Mouse (Mus musculus) kidney, postnatal 0 days (tissue): ENCODE data around the gene Oard1. TPM values are rescaled to one million over a fixed set of nuclear protein-coding genes. Genes with fewer than 3 reads are reported as not detected.

ENCODE experiments used
- ATAC-seq: fragments of 200-750 bp; cut with Nextera tagmentation; replicated peaks from 2 replicates; pipeline ENCODE4 v1.8.0; 2017; ENCODE audit warnings: low read depth, moderate number of reproducible peaks, moderate TSS enrichment, moderate library complexity; ENCODE audit not compliant: low FRiP score
- DNase-seq: peaks from one replicate; pipeline ENCODE4 v3.0.0-alpha.2; 2016; ENCODE audit warnings: low spot score
- H3K27ac ChIP-seq: fragments of 300-500 bp; sonication (generic); 2 replicates; pipeline ENCODE4 v1.5.1; 2014; ENCODE audit warnings: mild to moderate bottlenecking
- H3K27me3 ChIP-seq: fragments of 300-500 bp; sonication (generic); 2 replicates; pipeline ENCODE4 v1.6.1; 2014; ENCODE audit warnings: low read length, mixed read lengths; ENCODE audit not compliant: insufficient read depth
- H3K36me3 ChIP-seq: fragments of 300-500 bp; sonication (generic); 2 replicates; pipeline ENCODE4 v1.6.1; 2014; ENCODE audit warnings: low read length, mixed read lengths; ENCODE audit not compliant: insufficient read depth
- H3K4me1 ChIP-seq: fragments of 300-500 bp; sonication (generic); replicated peaks from 2 replicates; pipeline ENCODE4 v1.6.1; 2014; ENCODE audit warnings: antibody characterized with exemption, low read length, mixed read lengths; ENCODE audit not compliant: insufficient read depth
- H3K4me2 ChIP-seq: fragments of 300-500 bp; sonication (generic); 2 replicates; pipeline ENCODE4 v1.6.1; 2014; ENCODE audit warnings: mild to moderate bottlenecking, low read length, moderate library complexity, mixed read lengths
- H3K4me3 ChIP-seq: fragments of 300-500 bp; sonication (generic); replicated peaks from 2 replicates; pipeline ENCODE4 v1.5.1; 2014; ENCODE audit warnings: low read depth, low read length
- H3K9ac ChIP-seq: fragments of 300-500 bp; sonication (generic); 2 replicates; pipeline ENCODE4 v1.6.1; 2014; ENCODE audit warnings: low read depth, low read length
- H3K9me3 ChIP-seq: fragments of 300-500 bp; sonication (generic); replicated peaks from 2 replicates; pipeline ENCODE4 v1.6.1; 2016; ENCODE audit warnings: low read length, inconsistent platforms, mixed read lengths
- CTCF ChIP-seq: IDR thresholded peaks from 2 replicates; pipeline ENCODE4 v1.5.1; 2016; ENCODE audit warnings: antibody characterized with exemption, low read depth, mild to moderate bottlenecking, moderate library complexity
- WGBS: fragments of 180-500 bp; shearing (Covaris S2); extraction: QIAGEN DNeasy Blood & Tissue Kit; methylation state at CpG from one replicate; pipeline ENCODE4 v1.1.7; 2014; 5-methylcytosine and 5-hydroxymethylcytosine counted together
- polyA plus RNA-seq: library from polyadenylated mRNA; unstranded; fragments of >200 nt; fragmentation: Nextera tagmentation; extraction: Ambion mirVana; gene quantifications from 2 replicates; pipeline ENCODE4 v1.2.1, GENCODE M21; 2015

Oard1 gene
- polyA plus RNA-seq, 1 experiment from 2014 or later = 82.6 TPM

DNA sequence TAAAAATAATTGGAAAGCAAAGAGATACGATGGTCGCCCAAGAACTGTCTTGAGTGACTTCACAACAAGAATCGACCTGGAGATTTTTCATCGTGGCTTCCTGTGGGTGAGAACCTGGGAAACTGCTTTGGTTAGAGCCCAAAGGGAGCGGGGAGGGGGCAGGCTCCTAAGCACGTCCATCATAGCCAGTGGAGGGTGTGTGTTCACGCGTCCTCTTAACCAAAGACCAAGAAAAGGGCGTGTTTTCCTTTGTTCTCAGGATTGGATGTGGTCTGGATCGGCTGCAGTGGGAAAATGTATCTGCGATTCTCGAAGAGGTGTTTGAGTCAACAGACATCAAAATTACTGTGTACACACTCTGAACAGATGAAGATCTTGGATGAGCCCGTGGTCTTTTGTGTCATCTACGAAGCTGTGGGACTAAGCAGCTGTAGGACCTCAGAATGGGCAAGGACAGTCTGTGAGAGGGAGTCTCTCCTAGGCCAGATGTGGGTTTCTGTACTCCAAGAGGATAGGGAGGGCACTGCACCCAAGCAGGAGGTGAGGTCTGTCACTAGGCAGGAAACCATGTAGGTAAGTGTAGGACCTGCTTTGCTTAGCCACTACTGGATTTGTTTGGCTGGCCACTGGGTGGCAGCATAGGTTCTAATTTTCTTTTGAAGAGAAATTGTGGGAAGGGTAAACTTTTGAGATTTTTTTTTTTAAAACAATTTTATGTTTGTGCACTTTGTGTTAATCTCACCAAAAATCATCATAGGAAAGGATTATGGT, 6.8 kb downstream of the Oard1 start:
- peak; percentile 88 for DNase-seq
- Histone ChIP-seq H3K4me3 (no peak overlapping the region), H3K4me2 (no peak overlapping the region), H3K9ac (no peak overlapping the region), H3K4me1 (peaks cover 15% of the 10 kb centered on the region), H3K27me3 (no peaks in the 10 kb centered on the region), H3K36me3 (peaks cover 22% of the 10 kb centered on the region; the same call in 1 of the 2 replicates), H3K27ac (0 out of 2 replicates have a peak overlapping the region, but pooled peaks have one; percentile 44), H3K9me3 (no peaks in the 10 kb centered on the region)
- peak; percentile 75 for TF ChIP-seq CTCF
- WGBS = 76% methylated on average over 14 of the region's 14 CpGs
- ATAC-seq = peak; percentile 83

DNA sequence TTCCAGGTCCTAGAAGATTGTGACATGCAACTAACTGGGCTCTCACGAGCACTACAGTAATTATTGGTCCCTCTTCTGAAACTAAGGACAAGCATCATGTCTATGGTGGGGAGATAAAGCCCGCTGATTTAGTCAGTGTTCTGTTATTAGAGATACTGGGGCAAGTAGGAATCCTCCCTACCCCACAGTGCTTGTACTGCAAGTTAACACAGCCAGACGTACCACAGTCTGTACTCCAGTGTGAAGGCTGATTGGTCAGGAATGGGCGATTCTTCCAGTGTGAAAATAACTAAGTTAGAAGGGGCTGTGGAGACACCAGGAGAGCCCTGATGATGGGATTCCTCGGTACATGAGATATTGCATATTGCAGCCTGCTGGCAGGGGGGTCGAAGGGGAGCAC, 7.7 kb downstream of the Oard1 start:
- H3K27ac ChIP-seq = peak overlapping the region; percentile 37; the same call in 1 of the 2 replicates
- ATAC-seq = no peak
- 77% methylated on average over 6 of the region's 6 CpGs for whole genome bisulfite sequencing

DNA sequence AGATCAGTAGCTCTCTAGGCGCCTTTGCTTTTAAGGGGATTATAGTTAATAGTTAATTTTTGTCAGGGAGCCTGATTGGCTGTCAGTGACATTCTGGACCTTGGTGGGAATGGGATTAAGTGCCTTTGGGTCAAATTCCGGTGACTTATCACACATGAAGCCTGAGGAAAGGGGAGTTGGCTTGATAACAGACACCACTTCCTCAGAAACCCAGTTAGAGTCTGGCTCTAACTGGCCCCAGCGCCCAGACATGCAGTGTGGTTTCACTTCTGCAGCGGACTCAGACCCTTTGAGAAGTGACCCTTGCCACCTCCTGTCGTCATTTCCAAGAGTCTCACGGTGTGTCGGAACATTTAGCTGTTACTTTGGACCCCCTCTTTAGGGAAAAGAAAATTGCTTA, 8.4 kb downstream of the Oard1 start:
- TF ChIP-seq CTCF = no peak
- Histone ChIP-seq H3K36me3 (peaks cover 12% of the 10 kb centered on the region; the same call in 1 of the 2 replicates), H3K9ac (no peak overlapping the region), H3K27ac (peak overlapping the region; percentile 66), H3K4me2 (peak overlapping the region; percentile 31), H3K4me1 (peaks cover 10% of the 10 kb centered on the region), H3K4me3 (0 out of 2 replicates have a peak overlapping the region, but pooled peaks have one; percentile 6), H3K27me3 (no peaks in the 10 kb centered on the region), H3K9me3 (no peaks in the 10 kb centered on the region)
- DNase-seq (peak; percentile 64), ATAC-seq (peak; percentile 75)
- WGBS = 25% methylated on average over 7 of the region's 7 CpGs

More for the DNA sequence above, 7.7 kb downstream of the Oard1 start:
- DNase-seq = no peak
- no peak for TF ChIP-seq CTCF
- Histone ChIP-seq H3K4me2 (no peak overlapping the region), H3K36me3 (peaks cover 16% of the 10 kb centered on the region; the same call in 1 of the 2 replicates), H3K9me3 (no peaks in the 10 kb centered on the region), H3K4me1 (peaks cover 10% of the 10 kb centered on the region), H3K4me3 (no peak overlapping the region), H3K9ac (no peak overlapping the region), H3K27me3 (no peaks in the 10 kb centered on the region)

GRCm38 (mm10) chr17:48418781-48419180, 9.0 kb downstream of the Oard1 start:
- Histone ChIP-seq H3K27ac (peak overlapping the region; percentile 66), H3K4me3 (no peak overlapping the region), H3K36me3 (peaks cover 12% of the 10 kb centered on the region; the same call in 1 of the 2 replicates), H3K9ac (no peak overlapping the region), H3K9me3 (no peaks in the 10 kb centered on the region), H3K4me2 (peak overlapping the region; percentile 31), H3K27me3 (no peaks in the 10 kb centered on the region), H3K4me1 (peaks cover 10% of the 10 kb centered on the region)
- DNase-seq (no peak), ATAC-seq (no peak)
- WGBS = 81% methylated on average over 1 of the region's 1 CpGs
- TF ChIP-seq CTCF = no peak

- no peak overlapping the region for H3K27ac ChIP-seq
- no peak overlapping the region for H3K4me3 ChIP-seq
- H3K4me2 ChIP-seq = no peak overlapping the region
- peaks cover 10% of the 10 kb centered on the region for H3K4me1 ChIP-seq
- no peaks in the 10 kb centered on the region for H3K27me3 ChIP-seq
- no peak for ATAC-seq
- DNase-seq = no peak
- 56% methylated on average over 2 of the region's 2 CpGs for WGBS
- no peaks in the 10 kb centered on the region for H3K9me3 ChIP-seq
- H3K9ac ChIP-seq = no peak overlapping the region
- no peak for TF ChIP-seq CTCF
- H3K36me3 ChIP-seq = peaks cover 8% of the 10 kb centered on the region; the same call in 1 of the 2 replicates
Measured at GRCm38 (mm10) chr17:48419571-48419970, 9.8 kb downstream of the Oard1 start.

DNA sequence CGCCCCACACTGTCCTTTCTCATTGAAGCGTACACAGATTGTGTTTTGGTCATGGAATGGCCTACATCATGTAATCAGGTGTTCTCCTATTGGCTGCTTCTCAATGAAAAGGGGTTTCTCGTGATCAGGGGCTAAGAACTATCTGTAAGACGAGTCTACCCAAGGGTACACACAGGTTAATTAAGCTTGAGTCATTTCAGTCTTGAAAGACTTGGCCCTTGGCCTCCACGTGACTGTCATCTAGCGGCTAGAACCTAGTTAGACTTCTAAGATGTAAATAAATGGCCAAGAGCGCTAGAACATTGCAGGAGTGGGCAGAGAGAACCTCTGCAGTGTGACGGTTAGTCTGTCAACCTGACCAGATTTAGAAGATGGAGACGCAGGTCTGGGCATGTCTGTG, 14.4 kb downstream of the Oard1 start:
- no peak for TF ChIP-seq CTCF
- DNase-seq (no peak), ATAC-seq (peak; percentile 57)
- 76% methylated on average over 9 of the region's 9 CpGs for WGBS
- no peak overlapping the region for H3K4me3 ChIP-seq
- no peak overlapping the region for H3K4me2 ChIP-seq
- no peaks in the 10 kb centered on the region for H3K27me3 ChIP-seq
- H3K36me3 ChIP-seq = no peaks in the 10 kb centered on the region
- H3K27ac ChIP-seq = 0 out of 2 replicates have a peak overlapping the region, but pooled peaks have one; percentile 6
- H3K9ac ChIP-seq = no peak overlapping the region
- peaks cover 20% of the 10 kb centered on the region for H3K4me1 ChIP-seq
- no peaks in the 10 kb centered on the region for H3K9me3 ChIP-seq
